Mouse (Mus musculus) limb, embryonic 14.5 days (tissue): ENCODE data around the gene Ccdc105. TPM values are rescaled to one million over a fixed set of nuclear protein-coding genes. Genes with fewer than 3 reads are reported as not detected.

Experiments used
- ATAC-seq: fragments of 200-750 bp; cut with Nextera tagmentation; 2 replicates; pipeline ENCODE4 v1.8.0; 2017; ENCODE audit warnings: low read depth, moderate number of reproducible peaks, moderate TSS enrichment; ENCODE audit not compliant: low FRiP score
- DNase-seq: peaks from one replicate; pipeline ENCODE4 v3.0.0-alpha.2; 2015; ENCODE audit warnings: low spot score
- H3K27ac ChIP-seq: fragments of 300-500 bp; sonication (generic); replicated peaks from 2 replicates; pipeline ENCODE4 v1.5.1; 2014; ENCODE audit warnings: low read depth, mild to moderate bottlenecking, low read length, moderate library complexity, mixed read lengths
- H3K27me3 ChIP-seq: fragments of 300-500 bp; sonication (generic); 2 replicates; pipeline ENCODE4 v1.6.1; 2014; ENCODE audit warnings: low read length, mixed read lengths; ENCODE audit not compliant: control insufficient read depth, insufficient read depth
- H3K36me3 ChIP-seq: fragments of 300-500 bp; sonication (generic); 2 replicates; pipeline ENCODE4 v1.6.1; 2014; ENCODE audit warnings: mild to moderate bottlenecking, low read length, moderate library complexity, mixed read lengths; ENCODE audit not compliant: control insufficient read depth, insufficient read depth
- H3K4me1 ChIP-seq: fragments of 300-500 bp; sonication (generic); 2 replicates; pipeline ENCODE4 v1.6.1; 2014; ENCODE audit warnings: antibody characterized with exemption, low read length, mixed read lengths; ENCODE audit not compliant: control insufficient read depth, insufficient read depth
- H3K4me2 ChIP-seq: fragments of 300-500 bp; sonication (generic); replicated peaks from 2 replicates; pipeline ENCODE4 v1.6.1; 2014; ENCODE audit warnings: low read depth, mild to moderate bottlenecking, low read length, moderate library complexity; ENCODE audit not compliant: severe bottlenecking
- H3K4me3 ChIP-seq: fragments of 300-500 bp; sonication (generic); replicated peaks from 2 replicates; pipeline ENCODE4 v1.5.1; 2014; ENCODE audit warnings: low read length
- H3K9ac ChIP-seq: fragments of 300-500 bp; sonication (generic); 2 replicates; pipeline ENCODE4 v1.6.1; 2014; ENCODE audit warnings: mild to moderate bottlenecking, low read depth, low read length, moderate library complexity; ENCODE audit not compliant: severe bottlenecking
- H3K9me3 ChIP-seq: fragments of 300-500 bp; sonication (generic); 2 replicates; pipeline ENCODE4 v1.6.1; 2016; ENCODE audit warnings: low read length; ENCODE audit not compliant: control insufficient read depth
- POLR2A ChIP-seq: fragments of 200-500 bp; IDR thresholded peaks from 2 replicates; pipeline ENCODE4 v1.8.0; 2012; ENCODE audit warnings: inconsistent platforms, mild to moderate bottlenecking, moderate library complexity, borderline replicate concordance; ENCODE audit not compliant: insufficient read depth, insufficient read length; ENCODE audit errors: extremely low read depth
- WGBS: fragments of 180-500 bp; shearing (Covaris S2); extraction: QIAGEN DNeasy Blood & Tissue Kit; methylation state at CpG from one replicate; pipeline ENCODE4 v1.1.7; 2014; 5-methylcytosine and 5-hydroxymethylcytosine counted together
- polyA plus RNA-seq, 2 experiments: library from polyadenylated mRNA; depleted of rRNA in 1 of 2; stranded (reverse) in 1 of 2; unstranded in 1 of 2; fragments of >200 nt; fragmentation: Nextera tagmentation in 1 of 2; extraction: Ambion mirVana in 1 of 2; gene quantifications; 2 replicates each; pipeline versions ENCODE4 v1.2.1 to v1.2.3; 2012 to 2014

Ccdc105 gene
- polyA plus RNA-seq (2012; rRNA removed) (0.06 TPM in 1 of 2 replicates, not detected in the other), polyA plus RNA-seq (2014; fragmentation: Nextera tagmentation; extraction: Ambion mirVana) (0.14 TPM in 1 of 2 replicates, not detected in the other)

- peak within 1 kb of the TSS; percentile 75 for H3K4me2 ChIP-seq
- peaks cover 6% of the 10 kb centered on the region for H3K4me1 ChIP-seq
- H3K4me3 ChIP-seq = peak within 1 kb of the TSS; percentile 56
- ATAC-seq (peak; percentile 90), DNase-seq (peak; percentile 89)
- WGBS = 3% methylated on average over 60 of the region's 61 CpGs
- peak within 1 kb of the TSS; percentile 68 for H3K9ac ChIP-seq
- H3K27ac ChIP-seq = peak within 1 kb of the TSS; percentile 58; the same call in 1 of the 2 replicates
- no peaks in the 10 kb centered on the region for H3K36me3 ChIP-seq
- TF ChIP-seq POLR2A = peak; percentile 61; the same call in 1 of the 2 replicates
- H3K9me3 ChIP-seq = no peaks in the 10 kb centered on the region
- H3K27me3 ChIP-seq = no peaks in the 10 kb centered on the region
Measured at GRCm38 (mm10) chr10:78752452-78753191, at the start of gene Ccdc105. Gene Ccdc105 (minus strand): TSS chr10:78753065.

GRCm38 (mm10) chr10:78801449-78801848, 48.6 kb upstream of the Ccdc105 start:
- whole genome bisulfite sequencing = 83% methylated on average over 2 of the region's 2 CpGs

GRCm38 (mm10) chr10:78790561-78790960, 37.7 kb upstream of the Ccdc105 start:
- no peak for DNase-seq
- Histone ChIP-seq H3K4me2 (no peak overlapping the region), H3K4me3 (no peak overlapping the region), H3K9ac (no peak overlapping the region), H3K27ac (no peak overlapping the region), H3K36me3 (no peaks in the 10 kb centered on the region), H3K27me3 (no peaks in the 10 kb centered on the region), H3K9me3 (no peaks in the 10 kb centered on the region), H3K4me1 (0 out of 2 replicates have a peak, but pooled peaks cover 4% of the 10 kb centered on the region)
- ATAC-seq = no peak
- TF ChIP-seq POLR2A = no peak
- WGBS = 31% methylated on average over 1 of the region's 1 CpGs

More at GRCm38 (mm10) chr10:78801449-78801848, 48.6 kb upstream of the Ccdc105 start:
- no peaks in the 10 kb centered on the region for H3K4me1 ChIP-seq
- DNase-seq (no peak), ATAC-seq (no peak)
- no peak for TF ChIP-seq POLR2A
- H3K36me3 ChIP-seq = no peaks in the 10 kb centered on the region
- no peaks in the 10 kb centered on the region for H3K9me3 ChIP-seq
- no peak overlapping the region for H3K27ac ChIP-seq
- H3K9ac ChIP-seq = no peak overlapping the region
- no peak overlapping the region for H3K4me2 ChIP-seq
- H3K27me3 ChIP-seq = no peaks in the 10 kb centered on the region
- no peak overlapping the region for H3K4me3 ChIP-seq

DNA sequence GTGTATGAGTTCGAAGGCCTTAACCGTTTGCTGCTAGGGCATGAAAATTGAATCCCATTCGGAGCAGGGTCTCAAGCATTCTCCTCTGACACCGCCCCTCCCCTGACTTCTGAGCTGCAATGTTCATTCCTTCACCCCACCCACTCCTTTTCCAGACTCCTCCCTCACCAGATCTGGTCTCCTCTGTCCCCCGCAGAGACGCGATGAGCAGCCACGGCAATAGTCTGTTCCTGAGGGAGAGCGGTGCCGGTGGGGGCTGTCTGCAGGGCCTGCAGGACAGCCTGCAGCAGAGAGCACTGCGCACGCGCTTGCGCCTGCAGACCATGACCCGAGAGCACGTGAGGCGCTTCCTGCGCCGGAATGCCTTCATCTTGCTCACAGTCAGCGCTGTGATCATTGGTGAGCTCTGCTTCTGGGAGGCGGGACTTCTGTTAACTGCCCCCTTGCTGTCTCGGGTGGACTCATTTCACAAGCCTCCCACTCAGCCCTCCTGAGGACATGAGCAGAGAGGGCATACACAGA, 34.8 kb upstream of the Ccdc105 start:
- TF ChIP-seq POLR2A = peak; percentile 19; the same call in 1 of the 2 replicates
- Histone ChIP-seq H3K9me3 (no peaks in the 10 kb centered on the region), H3K4me2 (peak overlapping the region; percentile 66)

DNA sequence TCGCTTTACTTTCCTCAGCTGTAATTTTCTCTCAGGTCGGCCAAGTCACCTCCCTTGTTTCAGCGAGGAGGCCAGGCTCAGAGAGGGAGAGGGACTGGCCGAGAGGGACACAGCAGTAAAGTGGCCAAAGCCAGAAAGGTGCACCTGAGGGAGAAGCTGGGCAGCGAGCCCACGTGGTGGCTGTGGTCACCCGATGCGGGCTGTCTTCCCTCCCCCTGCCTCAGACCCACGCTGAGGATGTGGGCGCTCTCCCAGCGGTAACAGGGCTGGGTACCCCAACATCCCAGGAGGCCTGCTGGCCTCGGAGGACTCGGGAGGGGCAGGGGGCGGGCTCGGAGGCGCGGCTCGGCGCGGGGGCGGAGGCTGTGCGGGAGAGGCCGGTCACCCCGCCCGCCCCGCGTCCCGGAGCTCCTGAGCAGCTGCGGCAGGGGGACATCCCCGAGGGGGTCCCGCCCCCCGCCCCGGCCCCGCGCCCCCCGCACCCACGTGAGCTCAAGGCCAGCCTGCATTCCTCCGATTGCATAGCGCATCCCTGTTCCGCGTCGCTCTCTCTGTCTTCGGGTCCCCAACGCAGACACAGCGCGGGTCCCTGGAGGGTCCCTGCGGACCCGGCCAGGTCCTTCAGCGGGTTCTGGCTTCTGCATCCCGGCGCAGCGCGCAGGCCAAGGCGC, 27.3 kb upstream of the Ccdc105 start, which contains the start of gene Slc1a6:
Gene Slc1a6 (plus strand): TSS at position 516 of the 671 bp plus-strand sequence.
- DNase-seq = peak; percentile 6
- no peaks in the 10 kb centered on the region for H3K9me3 ChIP-seq
- H3K4me1 ChIP-seq = peaks cover 4% of the 10 kb centered on the region; the same call in 1 of the 2 replicates
- peak within 1 kb of the TSS; percentile 55 for H3K4me3 ChIP-seq
- H3K27ac ChIP-seq = no peak within 1 kb of the TSS
- peak within 1 kb of the TSS; percentile 100 for H3K4me2 ChIP-seq
- no peak for TF ChIP-seq POLR2A
- H3K27me3 ChIP-seq = 0 out of 2 replicates have a peak, but pooled peaks cover 6% of the 10 kb centered on the region
- H3K36me3 ChIP-seq = no peaks in the 10 kb centered on the region
- ATAC-seq = peak; percentile 66
- WGBS = under 1% methylated on average over 19 of the region's 54 CpGs
- H3K9ac ChIP-seq = peak within 1 kb of the TSS; percentile 69

More for the DNA sequence above, 34.8 kb upstream of the Ccdc105 start:
- DNase-seq (peak; percentile 78), ATAC-seq (peak; percentile 94)
- Histone ChIP-seq H3K4me3 (peak overlapping the region; percentile 45), H3K9ac (peak overlapping the region; percentile 60), H3K27me3 (no peaks in the 10 kb centered on the region), H3K4me1 (0 out of 2 replicates have a peak, but pooled peaks cover 4% of the 10 kb centered on the region), H3K36me3 (no peaks in the 10 kb centered on the region), H3K27ac (no peak overlapping the region; the same call in none of the 2 replicates)
- 4% methylated on average over 22 of the region's 22 CpGs for WGBS
